Mouse (Mus musculus) intestine, embryonic 14.5 days (tissue): Measurements from ENCODE around the gene Gm44973. TPM values are rescaled to one million over a fixed set of nuclear protein-coding genes. Genes with fewer than 3 reads are reported as not detected.
"Not testable (repeated sequence)": the region's sequence is repeated elsewhere in the genome, so short reads cannot be mapped to it uniquely, and the experiment has no call there.

Experiments used
- ATAC-seq: fragments of 200-750 bp; cut with Nextera tagmentation; replicated peaks from 2 replicates; pipeline ENCODE4 v1.8.0; 2017; ENCODE audit warnings: low read depth, moderate number of reproducible peaks, moderate TSS enrichment, moderate library complexity; ENCODE audit not compliant: low FRiP score, low TSS enrichment
- DNase-seq: peaks from one replicate; pipeline ENCODE4 v3.0.0-alpha.2; 2018; ENCODE audit warnings: low spot score
- H3K27ac ChIP-seq: fragments of 300-500 bp; sonication (generic); 2 replicates; pipeline ENCODE4 v1.5.1; 2014; ENCODE audit warnings: low read depth, mild to moderate bottlenecking, control low read depth
- H3K27me3 ChIP-seq: fragments of 300-500 bp; sonication (generic); replicated peaks from 2 replicates; pipeline ENCODE4 v1.6.1; 2014; ENCODE audit warnings: low read length, control low read depth; ENCODE audit not compliant: control insufficient read depth, insufficient read depth
- H3K36me3 ChIP-seq: fragments of 300-500 bp; sonication (generic); 2 replicates; pipeline ENCODE4 v1.6.1; 2014; ENCODE audit warnings: low read length, control low read depth; ENCODE audit not compliant: control insufficient read depth, insufficient read depth
- H3K4me1 ChIP-seq: fragments of 300-500 bp; sonication (generic); replicated peaks from 2 replicates; pipeline ENCODE4 v1.6.1; 2014; ENCODE audit warnings: low read length, control low read depth, mixed read lengths; ENCODE audit not compliant: control insufficient read depth, insufficient read depth
- H3K4me2 ChIP-seq: fragments of 300-500 bp; sonication (generic); 2 replicates; pipeline ENCODE4 v1.6.1; 2014; ENCODE audit warnings: low read length
- H3K4me3 ChIP-seq: fragments of 300-500 bp; sonication (generic); 2 replicates; pipeline ENCODE4 v1.5.1; 2014; ENCODE audit warnings: low read depth, low read length, control low read depth, mixed read lengths
- H3K9ac ChIP-seq: fragments of 300-500 bp; sonication (generic); 2 replicates; pipeline ENCODE4 v1.6.1; 2014; ENCODE audit warnings: mild to moderate bottlenecking, low read length
- H3K9me3 ChIP-seq: fragments of 300-500 bp; sonication (generic); 2 replicates; pipeline ENCODE4 v1.6.1; 2016; ENCODE audit warnings: low read length, control low read depth; ENCODE audit not compliant: control insufficient read depth
- WGBS: fragments of 180-500 bp; shearing (Covaris S2); extraction: QIAGEN DNeasy Blood & Tissue Kit; methylation state at CpG from one replicate; pipeline ENCODE4 v1.1.7; 2014; 5-methylcytosine and 5-hydroxymethylcytosine counted together
- polyA plus RNA-seq: library from polyadenylated mRNA; unstranded; fragments of >200 nt; fragmentation: Nextera tagmentation; extraction: Ambion mirVana; gene quantifications from 2 replicates; pipeline ENCODE4 v1.2.1, GENCODE M21; 2014

Gm44973 gene
- polyA plus RNA-seq, 1 experiment from 2014 or later, result 2.0 TPM

- 90% methylated on average over 27 of the region's 27 CpGs for WGBS
- Histone ChIP-seq H3K36me3 (peaks cover 51% of the 10 kb centered on the region), H3K9ac (no peak overlapping the region), H3K27me3 (no peaks in the 10 kb centered on the region), H3K27ac (no peak overlapping the region), H3K4me1 (peaks cover 6% of the 10 kb centered on the region; the same call in 1 of the 2 replicates), H3K4me2 (peak overlapping the region; percentile 50), H3K9me3 (peaks cover 2% of the 10 kb centered on the region), H3K4me3 (peak overlapping the region; percentile 64; the same call in 1 of the 2 replicates)
- DNase-seq (no peak), ATAC-seq (no peak)
Observed at GRCm38 (mm10) chr7:5012681-5013513, 2.4 kb upstream of the Gm44973 start.

GRCm38 (mm10) chr7:5014251-5015117 lies 812 bp upstream of the Gm44973 start, which contains the start of the genes Zfp524 and Fiz1:
Gene Zfp524, plus strand, starts transcription at chr7:5014415.
Gene Fiz1, minus strand, starts transcription at chr7:5014697.
- Histone ChIP-seq H3K36me3 (peaks cover 38% of the 10 kb centered on the region), H3K9me3 (peaks cover 2% of the 10 kb centered on the region; the same call in 1 of the 2 replicates), H3K9ac (peak within 1 kb of the TSS; percentile 80), H3K4me2 (peak within 1 kb of the TSS; percentile 63), H3K4me1 (peaks cover 10% of the 10 kb centered on the region; the same call in 1 of the 2 replicates), H3K27me3 (no peaks in the 10 kb centered on the region), H3K27ac (peak within 1 kb of the TSS; percentile 98), H3K4me3 (peak within 1 kb of the TSS; percentile 64)
- under 1% methylated on average over 42 of the region's 42 CpGs for WGBS
- peak; percentile 98 for DNase-seq
- ATAC-seq, result peak; percentile 85

GRCm38 (mm10) chr7:5016057-5016456 lies 761 bp downstream of the Gm44973 start:
- Histone ChIP-seq H3K36me3 (peaks cover 23% of the 10 kb centered on the region), H3K9me3 (peaks cover 2% of the 10 kb centered on the region; the same call in 1 of the 2 replicates), H3K9ac (peak overlapping the region; percentile 76), H3K4me2 (peak overlapping the region; percentile 63), H3K4me1 (peaks cover 12% of the 10 kb centered on the region), H3K27ac (peak overlapping the region; percentile 98), H3K27me3 (no peaks in the 10 kb centered on the region), H3K4me3 (peak overlapping the region; percentile 64)
- no peak for DNase-seq
- WGBS, result 57% methylated on average over 3 of the region's 3 CpGs
- ATAC-seq, result no peak

GRCm38 (mm10) chr7:5016920-5017319 lies 1.6 kb downstream of the Gm44973 start:
- H3K27ac ChIP-seq, result no peak overlapping the region
- no peak for ATAC-seq
- peaks cover 17% of the 10 kb centered on the region for H3K36me3 ChIP-seq
- H3K4me3 ChIP-seq, result no peak overlapping the region
- no peak overlapping the region for H3K4me2 ChIP-seq
- peaks cover 20% of the 10 kb centered on the region for H3K4me1 ChIP-seq
- H3K9ac ChIP-seq, result no peak overlapping the region
- WGBS, result 96% methylated on average over 2 of the region's 2 CpGs
- peaks cover 2% of the 10 kb centered on the region; the same call in 1 of the 2 replicates for H3K9me3 ChIP-seq
- no peaks in the 10 kb centered on the region for H3K27me3 ChIP-seq
- no peak for DNase-seq

DNA sequence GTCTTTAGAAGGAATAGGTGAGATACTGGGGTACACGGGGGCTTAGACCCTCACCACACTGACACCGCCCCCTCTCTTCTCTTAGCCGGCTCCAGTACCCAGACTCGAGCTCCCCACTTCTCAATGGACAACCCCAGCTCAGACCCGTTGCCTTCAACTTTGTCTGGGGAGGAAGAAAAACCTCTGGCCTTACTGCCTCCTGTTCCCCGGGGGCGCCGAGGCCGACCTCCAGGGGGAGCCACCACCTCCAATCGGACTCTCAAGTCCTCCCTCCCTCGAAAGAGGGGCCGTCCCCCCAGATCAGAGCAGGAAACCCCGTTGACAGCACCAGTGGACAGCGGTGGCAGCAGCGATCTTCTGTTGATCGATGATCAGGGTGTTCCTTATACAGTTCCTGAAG lies 2.1 kb downstream of the Gm44973 start:
- H3K9ac ChIP-seq, result no peak overlapping the region
- peaks cover 20% of the 10 kb centered on the region for H3K4me1 ChIP-seq
- no peak for ATAC-seq
- peaks cover 17% of the 10 kb centered on the region for H3K36me3 ChIP-seq
- 92% methylated on average over 16 of the region's 16 CpGs for WGBS
- no peak overlapping the region for H3K4me3 ChIP-seq
- no peak overlapping the region for H3K4me2 ChIP-seq
- H3K27me3 ChIP-seq, result no peaks in the 10 kb centered on the region
- H3K9me3 ChIP-seq, result peaks cover 2% of the 10 kb centered on the region; the same call in 1 of the 2 replicates
- no peak overlapping the region for H3K27ac ChIP-seq
- DNase-seq, result no peak

DNA sequence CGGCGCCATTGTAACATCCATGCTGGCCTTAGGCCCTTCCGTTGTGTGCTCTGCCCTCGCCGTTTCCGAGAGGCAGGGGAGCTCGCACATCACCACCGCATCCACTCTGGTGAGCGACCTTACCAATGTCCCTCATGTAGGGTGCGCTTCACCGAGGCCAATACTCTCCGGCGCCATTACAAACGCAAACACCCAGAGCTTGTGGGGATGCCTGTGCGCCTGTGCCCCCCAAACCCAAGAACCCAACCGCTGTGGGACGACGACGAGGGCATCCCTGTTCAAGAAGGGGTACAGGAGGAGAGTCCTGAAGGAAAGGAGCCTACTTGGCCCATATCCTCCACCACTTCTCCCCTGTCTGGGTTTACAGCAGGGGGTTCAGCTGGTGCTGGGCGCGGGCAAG lies 2.6 kb downstream of the Gm44973 start:
- no peak for ATAC-seq
- Histone ChIP-seq H3K27ac (no peak overlapping the region), H3K27me3 (no peaks in the 10 kb centered on the region), H3K4me3 (no peak overlapping the region), H3K9me3 (peaks cover 2% of the 10 kb centered on the region; the same call in 1 of the 2 replicates), H3K4me2 (no peak overlapping the region), H3K9ac (no peak overlapping the region), H3K36me3 (peaks cover 18% of the 10 kb centered on the region), H3K4me1 (peaks cover 20% of the 10 kb centered on the region)
- 96% methylated on average over 21 of the region's 21 CpGs for WGBS
- no peak for DNase-seq

- WGBS, result 26% methylated on average over 8 of the region's 8 CpGs
- Histone ChIP-seq H3K4me2 (peak overlapping the region; percentile 95), H3K27ac (peak overlapping the region; percentile 94), H3K4me1 (peaks cover 20% of the 10 kb centered on the region), H3K9ac (peak overlapping the region; percentile 49; the same call in 1 of the 2 replicates), H3K36me3 (peaks cover 29% of the 10 kb centered on the region), H3K4me3 (peak overlapping the region; percentile 73)
- not testable (repeated sequence) for ATAC-seq, H3K9me3 ChIP-seq, DNase-seq, H3K27me3 ChIP-seq
Observed at GRCm38 (mm10) chr7:5019576-5019975, 4.3 kb downstream of the Gm44973 start.

GRCm38 (mm10) chr7:5020000-5020681 lies 4.8 kb downstream of the Gm44973 start, which contains the start of the genes Zfp865 and Ccdc106:
Gene Zfp865, plus strand, starts transcription at chr7:5020376.
Gene Ccdc106, plus strand, starts transcription at chr7:5020553.
- Histone ChIP-seq H3K4me2 (peak within 1 kb of the TSS; percentile 95), H3K27ac (peak within 1 kb of the TSS; percentile 94), H3K4me3 (peak within 1 kb of the TSS; percentile 73), H3K36me3 (peaks cover 35% of the 10 kb centered on the region), H3K4me1 (peaks cover 20% of the 10 kb centered on the region), H3K9me3 (peaks cover 2% of the 10 kb centered on the region; the same call in 1 of the 2 replicates), H3K27me3 (no peaks in the 10 kb centered on the region), H3K9ac (peak within 1 kb of the TSS; percentile 98)
- WGBS, result under 1% methylated on average over 43 of the region's 49 CpGs
- ATAC-seq, result peak; percentile 89
- peak; percentile 98 for DNase-seq
